Mouse (Mus musculus) gastrocnemius, postnatal 10 days (tissue): ENCODE data around the gene Cacna2d1. TPM values are rescaled to one million over a fixed set of nuclear protein-coding genes. Genes with fewer than 3 reads are reported as not detected.
A peak's percentile ranks its signal among the peaks of the same experiment; 100 is the strongest.

ENCODE experiments used
- DNase-seq: peaks from one replicate; pipeline ENCODE4 v3.0.0; 2021; ENCODE audit warnings: mixed read lengths
- total RNA-seq, 2 experiments: library from RNA; stranded (reverse); gene quantifications; 2 replicates each; pipeline ENCODE4 v1.2.3; 2021

Cacna2d1 gene
- total RNA-seq, 2 experiments from 2014 or later = 285 to 287 TPM

DNA sequence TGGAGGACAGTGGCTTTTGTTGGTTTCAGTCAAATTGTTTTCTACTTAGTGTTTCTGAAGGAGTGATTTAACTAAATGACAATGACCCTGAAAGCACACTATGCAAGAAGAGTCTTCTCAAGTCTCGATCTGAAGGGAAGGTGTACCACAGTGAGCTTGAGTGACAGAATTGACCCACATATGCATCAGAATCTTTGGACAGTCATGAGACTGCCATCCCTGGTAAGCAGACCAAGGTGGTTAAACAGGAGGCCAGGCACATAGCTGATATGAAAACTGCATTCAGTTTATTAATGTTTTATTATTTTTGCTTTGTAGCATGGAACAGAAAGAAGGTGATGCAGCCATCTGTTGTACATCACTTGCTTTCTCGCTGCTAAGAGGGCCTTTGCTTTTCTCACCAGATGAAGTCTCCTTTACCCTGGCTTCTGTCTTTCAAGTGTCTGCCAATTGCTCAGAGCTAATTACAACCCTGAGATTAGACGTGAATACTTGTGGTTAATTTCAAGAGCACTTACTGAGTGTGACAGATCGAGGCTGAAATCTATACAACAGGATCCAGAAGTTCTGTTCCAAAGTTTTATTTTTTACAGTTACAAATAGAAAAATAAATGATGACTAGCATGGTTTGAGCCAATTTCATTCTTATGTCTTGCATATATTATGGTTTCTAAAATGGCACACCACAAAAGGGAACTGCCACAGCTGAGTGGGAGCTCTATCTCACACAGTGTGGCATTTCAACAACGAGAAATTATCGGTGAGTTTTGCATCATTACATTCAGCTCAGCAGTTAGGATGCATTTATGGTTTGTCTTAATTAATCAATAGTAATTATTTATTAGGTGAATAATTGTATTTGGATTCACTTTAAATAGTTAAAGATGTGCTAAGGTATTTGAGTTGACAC is 221.1 kb downstream of the Cacna2d1 start:
- DNase-seq = no peak

- DNase-seq = no peak
These were observed 228.8 kb downstream of the Cacna2d1 start for GRCm38 (mm10) chr5:16163270-16163669.

DNA sequence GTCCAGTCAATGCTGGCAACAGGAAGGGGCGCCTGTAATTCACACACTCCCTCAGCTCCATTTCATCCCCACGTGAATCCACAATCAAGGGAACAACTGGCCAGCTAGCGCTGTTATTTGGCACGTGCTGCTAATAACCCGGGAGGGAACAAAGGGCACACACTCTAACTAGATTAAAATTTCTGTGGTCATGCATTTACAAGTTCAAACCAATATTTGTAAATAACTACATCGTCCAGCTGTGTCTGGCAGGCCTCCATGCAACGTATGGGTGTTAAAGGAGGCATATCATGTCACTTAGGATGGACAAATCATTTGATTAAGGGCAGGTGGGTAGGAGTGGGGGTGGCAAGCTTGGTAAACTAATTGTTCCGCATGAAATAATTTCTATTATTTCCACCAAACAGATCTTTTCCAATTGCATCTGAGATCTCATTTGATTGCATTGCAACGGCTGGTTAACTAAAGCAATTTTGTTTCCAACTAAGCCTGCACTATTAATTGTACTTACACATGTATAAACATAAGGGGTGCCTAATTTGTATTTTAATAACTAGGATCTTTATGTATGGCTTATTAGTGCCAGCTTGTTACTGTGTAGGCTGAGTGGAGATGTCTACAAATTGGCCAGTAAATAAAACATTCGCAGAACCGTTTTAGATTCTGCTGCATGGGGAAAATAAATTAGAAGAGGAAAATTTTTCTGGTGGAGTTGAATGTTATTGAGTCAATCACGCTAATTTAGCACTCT is 231.8 kb downstream of the Cacna2d1 start:
- DNase-seq = no peak

GRCm38 (mm10) chr5:16166868-16167267 is 232.4 kb downstream of the Cacna2d1 start:
- no peak for DNase-seq

GRCm38 (mm10) chr5:16181041-16181440 is 246.6 kb downstream of the Cacna2d1 start:
- DNase-seq = no peak

DNA sequence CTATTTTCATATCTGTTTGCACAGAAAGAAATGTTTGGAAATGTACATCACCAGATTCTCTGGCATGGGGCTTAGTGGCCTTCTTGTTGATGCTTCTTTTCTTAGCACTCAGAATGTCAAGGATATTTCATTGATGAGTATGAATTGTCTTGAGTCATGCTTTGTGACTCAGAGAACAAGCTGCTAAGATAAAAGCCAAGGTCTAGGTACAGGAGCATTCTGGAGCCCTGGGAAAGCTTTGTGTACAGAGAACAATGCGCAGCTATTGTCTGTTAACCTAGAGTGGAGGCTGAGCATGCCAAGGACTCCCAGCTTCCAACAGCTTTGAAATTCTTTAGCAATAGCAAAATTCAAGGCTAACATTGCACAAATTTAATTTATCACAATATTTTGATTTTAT is 249.6 kb downstream of the Cacna2d1 start:
- no peak for DNase-seq

GRCm38 (mm10) chr5:16187931-16188330 is 253.4 kb downstream of the Cacna2d1 start:
- no peak for DNase-seq

DNA sequence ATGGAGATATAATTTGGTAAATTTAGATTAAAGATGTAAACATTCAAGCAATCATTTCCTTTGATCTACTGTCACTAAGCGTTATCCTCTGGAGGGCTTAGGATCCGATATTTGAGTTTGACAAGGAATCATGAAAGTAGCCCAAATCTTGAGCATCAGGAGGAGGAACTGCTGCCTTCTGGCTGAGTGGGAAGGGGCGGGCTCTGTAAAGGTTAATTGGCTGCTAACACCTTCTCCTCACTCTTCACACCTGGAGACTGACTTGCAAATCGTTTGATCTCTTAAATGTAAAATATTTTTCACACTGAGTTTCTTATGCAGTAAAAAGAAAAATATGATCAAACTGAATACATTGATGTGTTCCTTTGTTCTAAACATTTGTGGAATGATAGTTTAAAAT is 255.4 kb downstream of the Cacna2d1 start:
- DNase-seq = no peak

DNA sequence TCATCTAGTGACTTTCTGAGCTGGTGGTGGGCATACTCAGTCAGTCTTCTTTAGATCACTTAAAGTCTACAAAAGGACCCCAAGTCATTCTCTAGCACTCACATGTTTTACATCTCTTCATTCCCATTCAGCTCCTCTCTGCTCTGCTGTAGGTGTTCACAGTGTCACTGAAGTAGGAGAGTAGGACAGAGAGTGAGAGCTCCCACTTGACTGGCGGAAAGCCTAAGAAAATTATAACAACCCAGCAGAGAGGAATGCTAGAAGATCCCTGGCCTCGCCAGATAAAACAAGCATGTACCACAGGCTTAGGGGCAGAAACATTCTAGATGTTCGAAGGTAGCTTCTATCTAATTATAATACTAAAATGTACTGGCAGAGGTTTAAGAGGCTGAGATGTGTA is 256.7 kb downstream of the Cacna2d1 start:
- DNase-seq = no peak

GRCm38 (mm10) chr5:16199816-16200215 is 265.3 kb downstream of the Cacna2d1 start:
- DNase-seq = no peak

- DNase-seq = no peak
These were observed 287.5 kb downstream of the Cacna2d1 start for GRCm38 (mm10) chr5:16221960-16222359.

DNA sequence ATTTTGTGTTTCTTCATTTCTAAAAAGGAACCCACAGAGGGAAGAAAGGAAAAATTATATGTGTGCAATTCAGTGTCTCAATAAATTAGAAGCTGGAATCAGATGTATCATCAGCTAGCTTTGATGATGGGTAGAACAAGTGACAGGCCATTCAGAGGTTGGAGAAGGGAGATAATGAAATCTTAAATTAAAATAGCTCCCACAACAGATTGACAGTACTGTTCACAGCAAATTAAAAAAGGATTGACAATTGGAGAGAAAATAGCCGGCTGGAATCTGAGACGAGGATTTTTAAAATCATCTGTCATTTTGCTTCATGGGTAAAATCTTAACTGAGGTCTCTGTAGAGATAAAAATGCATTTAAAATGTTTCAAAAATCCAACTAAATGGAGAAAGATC is 290.9 kb downstream of the Cacna2d1 start:
- no peak for DNase-seq

GRCm38 (mm10) chr5:16229384-16229783 is 294.9 kb downstream of the Cacna2d1 start:
- DNase-seq = peak; percentile 22

GRCm38 (mm10) chr5:16231477-16231876 is 297.0 kb downstream of the Cacna2d1 start:
- no peak for DNase-seq

- DNase-seq = no peak
These were observed 300.4 kb downstream of the Cacna2d1 start for GRCm38 (mm10) chr5:16234891-16235290.

DNA sequence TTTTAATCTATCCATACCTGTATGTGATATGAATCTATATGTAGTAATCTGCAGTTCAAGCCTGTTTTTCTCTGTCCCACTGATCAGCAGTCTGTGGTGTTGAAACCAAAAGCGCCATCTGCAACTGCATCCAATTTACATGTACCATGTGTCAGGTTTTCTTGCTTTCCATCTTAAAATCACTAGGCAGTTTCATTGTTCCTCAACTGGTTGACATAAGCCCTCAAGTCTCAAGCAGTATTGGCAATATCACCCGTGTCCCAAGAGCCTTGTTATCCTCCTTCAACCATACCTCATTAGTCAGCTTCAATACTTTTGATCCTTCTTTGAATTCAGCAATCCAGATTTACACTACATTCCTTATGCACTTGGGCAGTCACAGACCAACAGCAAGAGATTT is 301.4 kb downstream of the Cacna2d1 start:
- no peak for DNase-seq

GRCm38 (mm10) chr5:16236608-16237007 is 302.1 kb downstream of the Cacna2d1 start:
- DNase-seq = no peak

DNA sequence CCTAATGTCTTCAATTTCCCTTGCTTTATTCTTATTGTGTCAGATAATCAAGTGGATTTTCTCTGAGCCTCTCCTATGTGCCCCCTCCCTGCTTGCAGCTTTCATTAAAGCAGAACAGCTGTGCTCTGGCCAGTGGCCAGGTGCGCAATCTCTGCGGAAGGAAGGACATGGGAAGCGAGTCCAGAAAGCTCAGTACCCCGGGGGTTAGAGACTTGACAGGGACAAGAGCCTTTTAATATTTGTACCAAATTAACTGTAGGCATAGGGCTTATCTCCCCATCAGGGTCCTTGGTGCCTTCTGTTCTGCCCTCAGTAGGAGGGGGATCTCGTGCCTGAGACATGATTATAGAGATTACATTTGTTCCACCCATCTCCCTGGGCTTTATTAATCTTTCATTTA is 303.5 kb downstream of the Cacna2d1 start:
- peak; percentile 74 for DNase-seq

- no peak for DNase-seq
These were observed 305.8 kb downstream of the Cacna2d1 start for GRCm38 (mm10) chr5:16240255-16240654.

DNA sequence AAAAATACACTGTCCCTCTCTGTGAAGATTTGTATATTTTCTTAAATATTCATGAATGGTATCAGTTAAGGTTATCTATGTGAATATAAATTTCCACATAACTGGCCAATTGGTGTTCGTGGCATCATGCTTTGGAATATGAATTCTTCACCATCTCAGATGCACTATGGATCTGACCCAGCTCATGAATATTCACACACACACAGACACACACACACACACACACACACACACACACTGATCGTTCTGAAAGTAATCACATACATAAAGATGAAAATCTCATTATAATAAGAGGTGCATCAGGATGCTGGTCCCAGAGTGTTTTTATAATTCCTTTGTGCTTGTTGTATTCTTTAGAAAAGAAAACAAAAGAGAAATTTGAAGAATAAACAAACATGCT is 309.1 kb downstream of the Cacna2d1 start:
- DNase-seq = no peak

GRCm38 (mm10) chr5:16252738-16253513 is 318.4 kb downstream of the Cacna2d1 start:
- DNase-seq = no peak

DNA sequence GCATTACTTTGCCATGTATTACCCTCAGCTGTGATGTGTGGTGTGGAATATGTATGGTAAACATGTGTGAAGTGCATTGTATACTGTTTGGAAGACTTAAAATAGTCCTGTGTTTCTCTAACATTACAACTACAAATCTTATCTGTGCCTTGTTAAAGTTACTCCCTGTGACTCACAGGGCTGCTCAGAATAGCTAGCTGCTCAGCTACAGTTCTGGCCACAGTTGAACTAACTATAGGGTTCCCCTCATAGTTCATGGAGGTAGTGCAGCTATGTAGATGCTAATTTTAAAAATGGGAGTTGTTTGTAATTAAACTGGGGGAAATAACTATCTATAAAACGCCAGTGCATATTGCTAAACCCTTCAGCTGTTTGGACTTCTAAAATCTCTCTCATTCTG is 319.3 kb downstream of the Cacna2d1 start:
- DNase-seq = no peak

GRCm38 (mm10) chr5:16265385-16265784 is 330.9 kb downstream of the Cacna2d1 start:
- DNase-seq = no peak
